ENCODE assay signal across 10 mouse cellular contexts in the genomic region with DNA sequence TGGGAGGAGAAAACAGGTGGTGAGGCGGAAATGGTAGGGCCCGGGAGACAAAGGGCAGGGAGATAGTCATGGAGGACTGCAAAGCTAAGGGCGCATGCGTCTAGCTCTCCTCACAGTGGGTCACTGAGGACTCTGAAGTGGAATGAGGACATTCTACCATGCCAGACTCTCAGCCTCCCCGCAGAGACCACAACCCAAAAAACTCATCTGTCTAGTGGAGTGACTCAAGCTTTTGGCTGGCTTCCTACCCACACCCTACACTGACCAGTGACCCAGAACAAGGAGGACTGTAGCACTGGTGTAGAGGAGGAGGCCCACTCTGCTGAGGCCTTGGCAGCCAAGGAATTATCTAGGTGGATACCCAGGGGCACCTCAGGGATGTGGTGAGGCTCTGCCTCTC.
"Had no signal": no experiment of that assay in that cellular context is flagged by ENCODE, and none has a peak within 500 bp of the region (broad histone marks: within the 10 kb centered on the region; RNA-seq: fewer than 3 reads in every experiment).

No protein-coding gene starts in this region.

- H3K36me3 ChIP-seq: limb, embryonic 13.5 days; midbrain, embryonic 13.5 days; neural tube, embryonic 15.5 days had no signal

- H3K4me3 ChIP-seq: limb, embryonic 13.5 days; midbrain, embryonic 13.5 days; neural tube, embryonic 15.5 days had no signal

- H3K9ac ChIP-seq: limb, embryonic 13.5 days; liver, embryonic 14.5 days; midbrain, embryonic 13.5 days; neural tube, embryonic 15.5 days had no signal

- DNase-seq: kidney, postnatal 25 days; layer of hippocampus, postnatal 36 days; lung, adult 18-20 months; right cerebral cortex, adult 18-20 months; right cerebral cortex, postnatal 25 days; thymus, postnatal 4 days had no signal

- H3K9me3 ChIP-seq: limb, embryonic 13.5 days; midbrain, embryonic 13.5 days; neural tube, embryonic 15.5 days had no signal

- H3K27me3 ChIP-seq: limb, embryonic 13.5 days had no signal

- ATAC-seq: midbrain, embryonic 13.5 days had no signal

- H3K4me2 ChIP-seq: limb, embryonic 13.5 days; midbrain, embryonic 13.5 days; neural tube, embryonic 15.5 days had no signal

- H3K27ac ChIP-seq: limb, embryonic 13.5 days; liver, embryonic 14.5 days; midbrain, embryonic 13.5 days; neural tube, embryonic 15.5 days had no signal
